Mouse (Mus musculus): ENCODE measurements around the gene Yod1. TPM values are rescaled to one million over a fixed set of nuclear protein-coding genes. Genes with fewer than 3 reads are reported as not detected.
A peak's percentile ranks its signal among the peaks of the same experiment; 100 is the strongest.

The Yod1 gene
- polyA plus RNA-seq, 1 experiment, result 11.2 TPM

- Histone ChIP-seq H3K27me3 (ENCODE audit: control insufficient read depth, insufficient read depth, low read length) (no peaks in the 10 kb centered on the region), H3K4me1 (ENCODE audit: control insufficient read depth, insufficient read depth, low read length) (peaks cover 2% of the 10 kb centered on the region; the same call in 1 of the 2 replicates), H3K4me3 (ENCODE audit: control insufficient read depth, low read depth, low read length) (no peak overlapping the region), H3K36me3 (ENCODE audit: control insufficient read depth, insufficient read depth, low read length) (no peaks in the 10 kb centered on the region), H3K27ac (ENCODE audit: control insufficient read depth, insufficient read depth, low read depth, low read length) (no peak overlapping the region)
- TF ChIP-seq POLR2A (IDR thresholded peaks at IDR 0.05; ENCODE audit: control insufficient read depth, low read depth, low read length) (no peak), CTCF (IDR thresholded peaks at IDR 0.05; ENCODE audit: control insufficient read depth, insufficient read depth, insufficient replicate concordance, low read depth, low read length) (no peak)
Measured at GRCm38 (mm10) chr1:130745591-130745990, 28.5 kb downstream of the Yod1 start.

- no peak overlapping the region for H3K4me3 ChIP-seq (ENCODE audit: control insufficient read depth, low read depth, low read length)
- no peaks in the 10 kb centered on the region for H3K36me3 ChIP-seq (ENCODE audit: control insufficient read depth, insufficient read depth, low read length)
- H3K27ac ChIP-seq (ENCODE audit: control insufficient read depth, insufficient read depth, low read depth, low read length), result no peak overlapping the region
- TF ChIP-seq POLR2A (IDR thresholded peaks at IDR 0.05; ENCODE audit: control insufficient read depth, low read depth, low read length) (no peak), CTCF (IDR thresholded peaks at IDR 0.05; ENCODE audit: control insufficient read depth, insufficient read depth, insufficient replicate concordance, low read depth, low read length) (no peak)
- H3K27me3 ChIP-seq (ENCODE audit: control insufficient read depth, insufficient read depth, low read length), result no peaks in the 10 kb centered on the region
- H3K4me1 ChIP-seq (ENCODE audit: control insufficient read depth, insufficient read depth, low read length), result no peaks in the 10 kb centered on the region
Measured at GRCm38 (mm10) chr1:130746819-130747218, 29.7 kb downstream of the Yod1 start.

DNA sequence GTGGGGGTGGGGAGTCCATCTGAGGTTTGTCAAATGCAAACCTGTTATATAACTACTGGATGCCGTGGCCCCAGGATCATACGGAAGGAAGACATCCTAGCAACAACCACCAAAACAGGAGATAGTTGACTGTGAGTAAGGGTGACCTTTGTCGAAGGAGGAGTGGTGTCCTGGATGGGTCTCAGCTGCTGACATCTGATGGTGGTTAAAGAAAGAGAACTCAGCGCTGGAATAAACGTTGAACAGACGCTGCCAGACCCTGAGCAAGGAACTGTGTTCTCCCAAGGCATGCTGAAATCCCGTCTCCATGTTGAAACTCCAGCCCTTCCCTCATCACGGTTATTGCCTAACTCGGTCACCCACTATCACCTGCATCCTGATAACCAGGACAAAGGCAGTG is 42.6 kb downstream of the Yod1 start:
- peak overlapping the region; percentile 70 for H3K4me3 ChIP-seq (ENCODE audit: control insufficient read depth, low read depth, low read length)
- no peak for TF ChIP-seq POLR2A (IDR thresholded peaks at IDR 0.05; ENCODE audit: control insufficient read depth, low read depth, low read length)
- TF ChIP-seq CTCF (IDR thresholded peaks at IDR 0.05; ENCODE audit: control insufficient read depth, insufficient read depth, insufficient replicate concordance, low read depth, low read length), result no peak
- no peaks in the 10 kb centered on the region for H3K27me3 ChIP-seq (ENCODE audit: control insufficient read depth, insufficient read depth, low read length)
- H3K4me1 ChIP-seq (ENCODE audit: control insufficient read depth, insufficient read depth, low read length), result peaks cover 5% of the 10 kb centered on the region
- peak overlapping the region; percentile 29 for H3K27ac ChIP-seq (ENCODE audit: control insufficient read depth, insufficient read depth, low read depth, low read length)
- no peaks in the 10 kb centered on the region for H3K36me3 ChIP-seq (ENCODE audit: control insufficient read depth, insufficient read depth, low read length)

DNA sequence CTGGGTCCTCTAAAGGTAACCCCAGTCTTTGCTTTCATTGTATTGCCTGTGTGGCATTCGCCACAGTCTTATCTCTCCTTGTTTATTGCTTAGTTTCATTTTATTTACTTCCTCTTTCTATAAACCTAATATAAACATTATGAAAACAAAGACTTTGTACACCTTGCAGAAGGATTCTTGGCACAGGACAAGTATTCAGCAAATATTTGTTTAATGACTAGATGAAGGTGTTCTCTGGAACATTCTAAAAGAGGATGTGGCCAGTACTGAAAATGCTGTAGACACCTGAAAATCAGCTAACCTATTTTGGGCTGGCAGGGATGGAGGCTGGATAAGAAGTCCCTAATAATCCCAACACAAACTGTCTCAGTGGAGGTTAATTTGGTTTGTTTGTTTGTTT is 44.5 kb downstream of the Yod1 start:
- Histone ChIP-seq H3K27ac (ENCODE audit: control insufficient read depth, insufficient read depth, low read depth, low read length) (no peak overlapping the region), H3K36me3 (ENCODE audit: control insufficient read depth, insufficient read depth, low read length) (no peaks in the 10 kb centered on the region)
- TF ChIP-seq POLR2A (IDR thresholded peaks at IDR 0.05; ENCODE audit: control insufficient read depth, low read depth, low read length) (no peak), CTCF (IDR thresholded peaks at IDR 0.05; ENCODE audit: control insufficient read depth, insufficient read depth, insufficient replicate concordance, low read depth, low read length) (no peak)

DNA sequence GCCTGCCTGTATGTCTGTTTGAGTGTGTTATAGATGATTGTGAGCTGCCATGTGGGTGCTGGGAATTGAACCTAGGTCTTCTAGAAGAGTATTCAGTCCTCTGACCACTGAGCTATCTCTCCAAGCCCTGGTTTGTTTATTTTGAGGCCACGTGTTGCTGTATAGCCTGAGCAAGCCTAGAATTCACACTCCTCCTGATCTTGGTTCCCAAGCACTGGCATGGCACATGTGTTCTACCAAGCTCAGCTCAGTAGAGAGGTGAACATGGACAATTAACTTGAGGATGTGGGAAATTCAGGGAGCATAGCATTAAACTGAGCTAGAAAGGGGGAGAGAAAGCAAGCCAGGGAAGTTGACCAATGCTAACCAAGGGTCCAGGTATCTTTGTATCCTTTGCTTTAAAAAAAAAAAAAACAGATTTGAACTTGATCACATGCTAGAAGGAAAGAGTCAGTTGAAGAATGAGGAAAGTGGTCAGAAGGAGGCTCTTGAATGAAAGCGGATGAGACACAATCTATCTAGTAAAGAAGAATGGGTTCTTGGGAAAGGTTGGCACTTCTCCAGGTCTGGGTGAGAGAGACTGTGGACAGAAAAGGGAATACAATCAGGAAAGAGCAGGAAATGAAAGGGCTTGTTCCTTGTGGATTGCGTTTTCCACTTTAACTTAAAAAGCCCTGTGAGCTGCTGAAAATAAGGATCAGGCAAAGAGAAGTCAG is 45.1 kb downstream of the Yod1 start:
- Histone ChIP-seq H3K36me3 (ENCODE audit: control insufficient read depth, insufficient read depth, low read length) (no peaks in the 10 kb centered on the region), H3K27ac (ENCODE audit: control insufficient read depth, insufficient read depth, low read depth, low read length) (no peak overlapping the region), H3K27me3 (ENCODE audit: control insufficient read depth, insufficient read depth, low read length) (no peaks in the 10 kb centered on the region), H3K4me1 (ENCODE audit: control insufficient read depth, insufficient read depth, low read length) (peaks cover 5% of the 10 kb centered on the region), H3K4me3 (ENCODE audit: control insufficient read depth, low read depth, low read length) (no peak overlapping the region)
- TF ChIP-seq CTCF (IDR thresholded peaks at IDR 0.05; ENCODE audit: control insufficient read depth, insufficient read depth, insufficient replicate concordance, low read depth, low read length) (no peak), POLR2A (IDR thresholded peaks at IDR 0.05; ENCODE audit: control insufficient read depth, low read depth, low read length) (no peak)

More for the DNA sequence above, 44.5 kb downstream of the Yod1 start:
- H3K4me1 ChIP-seq (ENCODE audit: control insufficient read depth, insufficient read depth, low read length), result peaks cover 5% of the 10 kb centered on the region
- H3K27me3 ChIP-seq (ENCODE audit: control insufficient read depth, insufficient read depth, low read length), result no peaks in the 10 kb centered on the region
- no peak overlapping the region for H3K4me3 ChIP-seq (ENCODE audit: control insufficient read depth, low read depth, low read length)

DNA sequence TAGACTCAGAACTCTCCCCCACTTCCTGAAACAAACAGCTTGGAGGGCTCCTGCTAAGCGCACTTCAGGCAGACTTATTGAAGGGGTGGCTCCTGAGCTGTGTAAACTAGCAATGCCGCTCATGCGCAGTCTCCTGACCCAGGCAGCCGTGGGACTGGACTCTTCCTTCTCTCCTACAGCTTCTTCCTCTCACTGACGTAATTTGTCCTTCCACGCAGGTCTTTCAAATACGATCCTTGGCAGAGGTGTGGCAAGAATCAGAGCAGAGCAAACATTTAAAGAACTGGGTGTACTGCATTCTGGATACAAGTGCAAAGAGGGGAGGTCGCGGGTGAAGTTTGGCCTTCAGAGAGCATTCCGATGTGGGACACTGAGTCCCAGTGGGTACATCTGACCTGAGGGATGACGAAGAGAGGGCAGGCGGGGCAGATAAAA is 46.9 kb downstream of the Yod1 start:
- Histone ChIP-seq H3K36me3 (ENCODE audit: control insufficient read depth, insufficient read depth, low read length) (no peaks in the 10 kb centered on the region), H3K4me1 (ENCODE audit: control insufficient read depth, insufficient read depth, low read length) (peaks cover 5% of the 10 kb centered on the region), H3K4me3 (ENCODE audit: control insufficient read depth, low read depth, low read length) (no peak overlapping the region), H3K27ac (ENCODE audit: control insufficient read depth, insufficient read depth, low read depth, low read length) (peak overlapping the region; percentile 61; the same call in 1 of the 2 replicates), H3K27me3 (ENCODE audit: control insufficient read depth, insufficient read depth, low read length) (no peaks in the 10 kb centered on the region)
- no peak for TF ChIP-seq CTCF (IDR thresholded peaks at IDR 0.05; ENCODE audit: control insufficient read depth, insufficient read depth, insufficient replicate concordance, low read depth, low read length)
- TF ChIP-seq POLR2A (IDR thresholded peaks at IDR 0.05; ENCODE audit: control insufficient read depth, low read depth, low read length), result no peak

GRCm38 (mm10) chr1:130767066-130767465 is 49.9 kb downstream of the Yod1 start:
- H3K36me3 ChIP-seq (ENCODE audit: control insufficient read depth, insufficient read depth, low read length), result no peaks in the 10 kb centered on the region
- no peaks in the 10 kb centered on the region for H3K27me3 ChIP-seq (ENCODE audit: control insufficient read depth, insufficient read depth, low read length)
- TF ChIP-seq CTCF (IDR thresholded peaks at IDR 0.05; ENCODE audit: control insufficient read depth, insufficient read depth, insufficient replicate concordance, low read depth, low read length) (no peak), POLR2A (IDR thresholded peaks at IDR 0.05; ENCODE audit: control insufficient read depth, low read depth, low read length) (no peak)
- no peak overlapping the region for H3K27ac ChIP-seq (ENCODE audit: control insufficient read depth, insufficient read depth, low read depth, low read length)
- H3K4me3 ChIP-seq (ENCODE audit: control insufficient read depth, low read depth, low read length), result no peak overlapping the region
- no peaks in the 10 kb centered on the region; the same call in none of the 2 replicates for H3K4me1 ChIP-seq (ENCODE audit: control insufficient read depth, insufficient read depth, low read length)

All from testis, adult 2 months (tissue).